Mouse (Mus musculus) C2C12 (cell line): Measurements from ENCODE around the gene Tab1. TPM values are rescaled to one million over a fixed set of nuclear protein-coding genes. Genes with fewer than 3 reads are reported as not detected.

Experiments used
- H3K27me3 ChIP-seq: one replicate; pipeline ENCODE4 v1.6.1; 2011; ENCODE audit not compliant: control insufficient read depth, insufficient read depth, insufficient read length
- H3K36me3 ChIP-seq: one replicate; pipeline ENCODE4 v1.6.1; 2011; ENCODE audit not compliant: control insufficient read depth, insufficient read depth
- H3K4me3 ChIP-seq: one replicate; pipeline ENCODE4 v1.5.1; 2011; ENCODE audit warnings: mild to moderate bottlenecking, control low read depth; ENCODE audit not compliant: poor library complexity, insufficient read depth, severe bottlenecking
- H3K79me2 ChIP-seq: one replicate; pipeline ENCODE4 v1.6.1; 2011; ENCODE audit not compliant: control insufficient read depth, insufficient read depth
- H3K79me3 ChIP-seq: one replicate; pipeline ENCODE4 v1.6.1; 2011; ENCODE audit warnings: low read depth, control low read depth
- H3ac ChIP-seq: one replicate; pipeline ENCODE3; 2011; ENCODE audit warnings: low read depth; ENCODE audit not compliant: control insufficient read depth, insufficient read length
- CEBPB ChIP-seq: IDR thresholded peaks from one replicate; pipeline ENCODE4 v1.6.1; 2011; ENCODE audit warnings: low read depth, mild to moderate bottlenecking, control low read depth, moderate library complexity
- CTCF ChIP-seq: IDR thresholded peaks from one replicate; pipeline ENCODE4 v1.5.1; 2011; ENCODE audit not compliant: control insufficient read depth, insufficient read depth, insufficient read length
- FOSL1 ChIP-seq: IDR thresholded peaks from one replicate; pipeline ENCODE4 v1.8.0; 2011; ENCODE audit warnings: mild to moderate bottlenecking, low read length; ENCODE audit not compliant: poor library complexity, insufficient read depth, severe bottlenecking
- MAX ChIP-seq: IDR thresholded peaks from one replicate; pipeline ENCODE4 v1.6.1; 2011; ENCODE audit warnings: mild to moderate bottlenecking, control low read depth
- MYOD1 ChIP-seq: IDR thresholded peaks from one replicate; pipeline ENCODE4 v1.6.1; 2011; ENCODE audit warnings: low read depth; ENCODE audit not compliant: control insufficient read depth, insufficient read length
- MYOG ChIP-seq: IDR thresholded peaks from one replicate; pipeline ENCODE4 v1.6.1; 2011; ENCODE audit not compliant: control insufficient read depth, insufficient read length; ENCODE audit errors: extremely low read depth
- USF1 ChIP-seq: IDR thresholded peaks from one replicate; pipeline ENCODE4 v1.6.1; 2011; ENCODE audit warnings: low read depth, mild to moderate bottlenecking, control low read depth, moderate library complexity
- polyA plus RNA-seq: library from polyadenylated mRNA; unstranded; fragments of >200 nt; fragmentation: generic; extraction: Trizol; gene quantifications from one replicate; pipeline ENCODE4 v1.2.1, GENCODE M21; 2012; ENCODE audit warnings: missing spikeins

The Tab1 gene
- polyA plus RNA-seq, 1 experiment = 30.2 TPM

DNA sequence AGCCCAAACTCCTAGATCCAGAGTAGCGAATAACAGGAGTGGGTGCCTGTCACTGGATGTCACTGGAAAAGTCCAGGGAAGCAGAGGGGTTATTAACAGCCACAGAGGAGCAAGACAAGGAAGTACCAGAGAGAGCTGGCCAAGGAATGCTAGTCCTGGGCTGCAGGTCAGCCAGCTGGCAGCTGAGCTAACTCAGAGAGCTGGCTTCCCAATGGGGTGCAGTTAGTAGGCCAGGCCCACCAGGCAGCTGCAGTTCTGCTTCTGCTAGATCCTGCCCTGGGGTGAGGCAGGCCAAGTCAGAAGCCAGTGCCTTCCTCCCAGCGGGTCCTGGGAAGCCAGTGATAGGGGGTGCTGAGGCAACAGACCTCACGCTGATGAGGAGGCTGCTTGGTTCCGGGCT lies 27.8 kb downstream of the Tab1 start:
- Histone ChIP-seq H3K79me2 (no peaks in the 10 kb centered on the region), H3K4me3 (no peak overlapping the region), H3K36me3 (peaks cover 59% of the 10 kb centered on the region), H3ac (peak overlapping the region; percentile 35), H3K27me3 (no peaks in the 10 kb centered on the region), H3K79me3 (no peaks in the 10 kb centered on the region)
- TF ChIP-seq MYOG = no peak
- TF ChIP-seq MAX = no peak
- TF ChIP-seq MYOD1 = no peak
- TF ChIP-seq FOSL1 = no peak
- no peak for TF ChIP-seq CTCF
- TF ChIP-seq CEBPB = no peak
- TF ChIP-seq USF1 = no peak

DNA sequence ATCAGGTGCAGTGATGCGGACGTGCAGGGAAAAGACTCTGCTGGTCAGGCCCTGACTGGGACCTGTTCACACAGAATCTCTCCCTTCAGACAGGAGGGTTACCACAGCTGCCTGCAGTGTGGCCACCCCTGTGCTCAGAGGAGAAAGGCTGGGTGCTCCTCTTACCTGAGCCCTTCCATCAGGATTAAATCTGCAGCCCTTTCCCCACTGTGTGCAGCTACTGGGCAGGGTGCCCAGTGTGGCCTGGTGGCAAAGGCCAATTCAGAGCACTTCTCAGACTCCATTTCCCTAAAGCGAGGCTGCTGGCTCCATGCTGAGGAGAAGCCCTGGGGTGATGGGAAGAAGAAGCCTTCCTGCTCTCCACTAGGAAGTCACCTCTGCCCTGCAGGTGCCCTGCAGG lies 28.3 kb downstream of the Tab1 start:
- Histone ChIP-seq H3K79me2 (no peaks in the 10 kb centered on the region), H3K79me3 (no peaks in the 10 kb centered on the region), H3K4me3 (no peak overlapping the region), H3ac (no peak overlapping the region), H3K36me3 (peaks cover 55% of the 10 kb centered on the region), H3K27me3 (no peaks in the 10 kb centered on the region)
- TF ChIP-seq CTCF (no peak), MAX (no peak), USF1 (no peak), FOSL1 (no peak), MYOG (no peak), CEBPB (no peak), MYOD1 (no peak)

- TF ChIP-seq MYOG (no peak), CEBPB (no peak), MAX (no peak), CTCF (no peak), FOSL1 (no peak), MYOD1 (no peak), USF1 (no peak)
Observed at GRCm38 (mm10) chr15:80162401-80162964, 29.6 kb downstream of the Tab1 start.

GRCm38 (mm10) chr15:80163274-80163673 lies 30.3 kb downstream of the Tab1 start:
- H3K27me3 ChIP-seq = no peaks in the 10 kb centered on the region
- peaks cover 35% of the 10 kb centered on the region for H3K36me3 ChIP-seq
- no peak for TF ChIP-seq CEBPB
- no peak for TF ChIP-seq MAX
- TF ChIP-seq USF1 = no peak
- no peak for TF ChIP-seq MYOD1
- TF ChIP-seq CTCF = no peak
- TF ChIP-seq MYOG = no peak
- no peak for TF ChIP-seq FOSL1
- no peaks in the 10 kb centered on the region for H3K79me2 ChIP-seq
- H3ac ChIP-seq = no peak overlapping the region
- no peaks in the 10 kb centered on the region for H3K79me3 ChIP-seq
- no peak overlapping the region for H3K4me3 ChIP-seq

More at GRCm38 (mm10) chr15:80162401-80162964, 29.6 kb downstream of the Tab1 start:
- H3K79me2 ChIP-seq = no peaks in the 10 kb centered on the region
- H3ac ChIP-seq = no peak overlapping the region
- H3K36me3 ChIP-seq = peaks cover 43% of the 10 kb centered on the region
- no peak overlapping the region for H3K4me3 ChIP-seq
- H3K79me3 ChIP-seq = no peaks in the 10 kb centered on the region
- H3K27me3 ChIP-seq = no peaks in the 10 kb centered on the region

DNA sequence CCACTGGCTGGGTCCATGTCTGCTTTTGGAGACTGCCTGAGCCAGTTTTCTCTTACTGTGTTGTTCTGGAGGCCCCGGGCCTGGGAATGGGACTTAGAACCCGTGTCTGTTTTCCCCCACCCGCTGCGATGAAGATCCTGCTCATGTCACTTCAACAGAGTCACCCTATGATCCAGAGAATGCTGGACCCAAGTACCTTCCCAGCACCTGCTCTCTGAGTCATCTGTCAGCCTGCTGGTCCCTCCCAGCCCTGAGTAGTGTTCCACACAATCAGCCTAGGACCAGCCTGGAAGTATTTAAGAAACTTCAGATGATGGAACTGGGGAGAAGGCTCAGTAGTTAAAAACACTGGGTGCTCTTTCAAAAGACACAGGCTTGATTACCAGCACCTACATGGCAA lies 30.8 kb downstream of the Tab1 start:
- H3K4me3 ChIP-seq = no peak overlapping the region
- no peak overlapping the region for H3ac ChIP-seq
- TF ChIP-seq MYOD1 (no peak), USF1 (no peak), FOSL1 (no peak), MYOG (no peak), CTCF (no peak), CEBPB (no peak), MAX (no peak)
- no peaks in the 10 kb centered on the region for H3K79me2 ChIP-seq
- no peaks in the 10 kb centered on the region for H3K27me3 ChIP-seq
- peaks cover 32% of the 10 kb centered on the region for H3K36me3 ChIP-seq
- H3K79me3 ChIP-seq = no peaks in the 10 kb centered on the region

DNA sequence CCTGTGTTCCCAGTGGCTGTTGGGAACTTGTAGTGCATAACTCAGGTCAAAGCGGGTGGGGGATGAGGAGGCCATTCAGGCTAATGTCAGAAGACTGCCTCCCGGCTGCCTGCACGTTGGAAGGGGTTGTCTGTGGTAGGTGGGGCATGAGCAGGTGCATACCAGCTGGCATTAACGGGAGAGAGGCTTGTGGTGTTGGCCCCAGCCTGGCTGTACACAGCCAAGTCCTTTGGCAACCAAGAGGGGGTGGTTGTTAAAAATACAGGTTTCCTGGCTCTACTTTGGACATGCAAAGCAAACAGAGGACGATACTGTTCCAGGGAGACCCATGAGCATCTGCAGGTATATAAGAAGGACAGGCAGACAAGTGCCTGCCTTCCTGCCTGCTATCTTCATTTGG lies 32.5 kb downstream of the Tab1 start:
- no peak overlapping the region for H3ac ChIP-seq
- H3K36me3 ChIP-seq = peaks cover 30% of the 10 kb centered on the region
- H3K27me3 ChIP-seq = no peaks in the 10 kb centered on the region
- no peaks in the 10 kb centered on the region for H3K79me3 ChIP-seq
- TF ChIP-seq MAX (no peak), USF1 (no peak)
- no peak overlapping the region for H3K4me3 ChIP-seq
- H3K79me2 ChIP-seq = no peaks in the 10 kb centered on the region
